Mouse (Mus musculus) common myeloid progenitor, adult 5-6 weeks (primary cell): Measurements from ENCODE around the gene Lmx1b. TPM values are rescaled to one million over a fixed set of nuclear protein-coding genes. Genes with fewer than 3 reads are reported as not detected.

Experiments
- ATAC-seq: replicated peaks from 2 replicates; pipeline ENCODE4 v1.8.0; 2016; ENCODE audit warnings: low read depth, mild to moderate bottlenecking, moderate TSS enrichment, inconsistent platforms; ENCODE audit not compliant: poor library complexity, severe bottlenecking
- total RNA-seq: library from RNA; stranded (forward); fragments of 200-1000, 187-1606 nt; gene quantifications from 2 replicates; pipeline ENCODE4 v1.2.3, GENCODE M21; 2017

Lmx1b gene
- total RNA-seq, 1 experiment from 2014 or later, result not detected

- no peak for ATAC-seq
These were observed 92.7 kb downstream of the Lmx1b start for GRCm38 (mm10) chr2:33547595-33547994.

- no peak for ATAC-seq
These were observed 93.4 kb downstream of the Lmx1b start for GRCm38 (mm10) chr2:33546879-33547278.

GRCm38 (mm10) chr2:33546051-33546450 lies 94.3 kb downstream of the Lmx1b start:
- no peak for ATAC-seq

GRCm38 (mm10) chr2:33544781-33545566 lies 95.3 kb downstream of the Lmx1b start:
- no peak for ATAC-seq

GRCm38 (mm10) chr2:33544203-33544762 lies 96.0 kb downstream of the Lmx1b start:
- ATAC-seq, result no peak; the same call in 1 of the 2 replicates

- peak; percentile 33; the same call in 1 of the 2 replicates for ATAC-seq
These were observed 96.7 kb downstream of the Lmx1b start for GRCm38 (mm10) chr2:33543429-33544202.

GRCm38 (mm10) chr2:33542696-33543428 lies 97.4 kb downstream of the Lmx1b start:
- ATAC-seq, result peak; percentile 66

GRCm38 (mm10) chr2:33525274-33526055 lies 114.8 kb downstream of the Lmx1b start:
- no peak for ATAC-seq

- no peak for ATAC-seq
These were observed 124.5 kb downstream of the Lmx1b start for GRCm38 (mm10) chr2:33515856-33516255.

- ATAC-seq, result no peak
These were observed 124.9 kb downstream of the Lmx1b start for GRCm38 (mm10) chr2:33515431-33515830.

Other genes with a start within 250 kb of the Lmx1b start
- gene Zbtb34, start 209.2 kb downstream of the Lmx1b start, total RNA-seq, result 10.3 and 11.8 TPM in 2 replicates
- 9.0 and 18.2 TPM in 2 replicates for gene Zbtb43, start 172.0 kb downstream of the Lmx1b start, total RNA-seq
- 19.5 and 25.3 TPM in 2 replicates for gene Mvb12b, start 247.4 kb upstream of the Lmx1b start, total RNA-seq